Mouse (Mus musculus) ES-E14 (cell line): ENCODE results near the gene Rara. TPM values are rescaled to one million over a fixed set of nuclear protein-coding genes. Genes with fewer than 3 reads are reported as not detected.

Experiments used
- DNase-seq: peaks from one replicate; pipeline ENCODE4 v3.0.0-alpha.2; 2013; ENCODE audit warnings: low read depth, low spot score
- H3K27ac ChIP-seq: 2 replicates; pipeline ENCODE4 v1.5.1; 2012; ENCODE audit warnings: low read depth, mild to moderate bottlenecking, low read length, moderate library complexity, mixed read lengths; ENCODE audit not compliant: poor library complexity, insufficient read depth, severe bottlenecking
- H3K36me3 ChIP-seq: 2 replicates; pipeline ENCODE4 v1.6.1; 2012; ENCODE audit warnings: mild to moderate bottlenecking, low read length, moderate library complexity, mixed read lengths; ENCODE audit not compliant: control insufficient read depth, poor library complexity, insufficient read depth, severe bottlenecking
- H3K4me1 ChIP-seq, 2 experiments: fragments of 150-350 bp in 1 of 2; sonication (generic) in 1 of 2; 2 replicates each; pipeline ENCODE4 v1.6.1; 2012; ENCODE audit warnings: low read length in 2 of 2, mild to moderate bottlenecking in 1 of 2, mixed read lengths in 1 of 2; ENCODE audit not compliant: control insufficient read depth in 2 of 2, insufficient read depth in 2 of 2, poor library complexity in 1 of 2
- H3K4me3 ChIP-seq, 2 experiments: fragments of 150-350 bp in 1 of 2; sonication (generic) in 1 of 2; 2 replicates each; pipeline ENCODE4 v1.5.1; 2012; ENCODE audit warnings: low read length in 2 of 2, low read depth in 1 of 2, mild to moderate bottlenecking in 1 of 2, mixed read lengths in 1 of 2; ENCODE audit not compliant: insufficient read depth in 1 of 2, poor library complexity in 1 of 2, severe bottlenecking in 1 of 2
- H3K9ac ChIP-seq: 2 replicates; pipeline ENCODE4 v1.6.1; 2012; ENCODE audit warnings: low read depth, mild to moderate bottlenecking, low read length, mixed read lengths; ENCODE audit not compliant: poor library complexity, insufficient read depth, severe bottlenecking
- H3K9me3 ChIP-seq: fragments of 150-350 bp; sonication (generic); 2 replicates; pipeline ENCODE4 v1.6.1; 2012; ENCODE audit warnings: low read depth, mild to moderate bottlenecking, low read length; ENCODE audit not compliant: control insufficient read depth, insufficient read depth
- CHD2 ChIP-seq: IDR thresholded peaks from 2 replicates; pipeline ENCODE4 v1.6.1; 2014; ENCODE audit warnings: mild to moderate bottlenecking, low read depth, low read length, inconsistent platforms
- HCFC1 ChIP-seq: IDR thresholded peaks from 2 replicates; pipeline ENCODE4 v1.6.1; 2012; ENCODE audit warnings: low read length, inconsistent platforms, borderline replicate concordance; ENCODE audit not compliant: insufficient read depth
- MAFK ChIP-seq: IDR thresholded peaks from 2 replicates; pipeline ENCODE4 v1.6.1; 2014; ENCODE audit warnings: mild to moderate bottlenecking, low read depth, low read length, inconsistent platforms; ENCODE audit not compliant: insufficient read depth
- ZC3H11A ChIP-seq: IDR thresholded peaks from 2 replicates; pipeline ENCODE4 v1.6.1; 2012; ENCODE audit warnings: low read depth, mild to moderate bottlenecking, inconsistent platforms, low read length, borderline replicate concordance
- ZNF384 ChIP-seq: IDR thresholded peaks from 2 replicates; pipeline ENCODE4 v1.6.1; 2012; ENCODE audit warnings: low read depth, low read length, inconsistent platforms
- in situ Hi-C, 2 experiments: fragments of 600-800 bp; cut with MboI; formaldehyde crosslinking; loops; one replicate each; pipeline ENCODE4 v1.15.1; 2025; ENCODE audit warnings: low sequenced_read_pairs in 2 of 2, inconsistent platforms in 1 of 2; ENCODE audit not compliant: unreplicated experiment in 2 of 2
- total RNA-seq: library from RNA; depleted of rRNA; stranded (reverse); fragments of 300-350 nt; gene quantifications from 2 replicates; pipeline ENCODE4 v1.2.3, GENCODE M21; 2012

Gene Rara
- total RNA-seq, 1 experiment = 25.8 TPM

GRCm38 (mm10) chr11:98968079-98968478 is 40.5 kb downstream of the Rara start:
- no peak for DNase-seq
- TF ChIP-seq HCFC1 (no peak), ZNF384 (no peak), MAFK (no peak), ZC3H11A (no peak), CHD2 (no peak)
- no peaks in the 10 kb centered on the region for H3K9me3 ChIP-seq
- no peak overlapping the region; the same call in 1 of the 2 replicates for H3K27ac ChIP-seq
- in situ Hi-C loops = no loop called here
- H3K36me3 ChIP-seq = peaks cover 58% of the 10 kb centered on the region
- H3K9ac ChIP-seq = no peak overlapping the region
- H3K4me1 ChIP-seq = peaks cover 20 to 41% of the 10 kb centered on the region in 2 experiments; a peak in 3 of 4 replicates
- H3K4me3 ChIP-seq = 0 out of 4 replicates have a peak overlapping the region, but pooled peaks of 1 of the 2 experiments have one; percentile 6

DNA sequence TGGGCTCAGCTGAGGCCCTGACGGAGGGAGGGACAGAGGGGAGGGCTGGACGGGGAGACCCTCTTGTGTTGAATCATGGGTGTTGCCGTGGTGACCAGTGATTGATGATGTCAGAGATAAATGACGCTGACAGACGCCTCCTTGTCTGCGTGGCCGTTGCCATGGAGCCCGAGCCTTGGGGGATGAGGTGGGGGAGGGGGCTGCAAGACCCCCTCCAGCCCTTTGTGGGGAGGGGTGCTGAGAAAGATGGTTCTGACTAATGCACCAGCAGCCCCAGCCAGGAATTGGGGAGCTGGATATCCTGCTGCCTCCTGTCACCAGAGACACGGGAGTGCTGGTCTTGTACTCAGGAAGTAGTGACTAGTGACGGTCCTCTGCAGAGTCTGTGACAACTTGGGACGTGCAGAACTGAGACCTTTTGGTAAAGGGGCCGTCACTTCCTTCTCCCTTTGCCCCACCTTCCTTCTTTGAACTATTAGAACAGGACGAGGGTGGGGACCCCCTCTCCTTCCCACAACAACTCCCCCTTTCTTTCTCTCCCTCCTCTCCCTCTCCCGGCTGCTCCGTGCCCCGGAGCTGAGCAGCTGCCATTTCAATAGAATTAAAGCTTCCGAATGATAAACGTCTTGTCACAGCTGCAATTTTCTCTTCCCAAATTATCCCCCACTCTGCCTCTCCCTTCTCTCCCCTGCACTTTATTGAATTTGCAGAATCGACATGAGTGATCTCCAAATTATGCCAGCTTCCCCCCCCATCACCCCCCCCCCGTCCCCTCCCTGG is 41.3 kb downstream of the Rara start:
- Histone ChIP-seq H3K9ac (no peak overlapping the region), H3K27ac (no peak overlapping the region), H3K4me1 (peaks cover 20 to 41% of the 10 kb centered on the region in 2 experiments; a peak in 3 of 4 replicates), H3K4me3 (no peak overlapping the region), H3K9me3 (no peaks in the 10 kb centered on the region), H3K36me3 (peaks cover 66% of the 10 kb centered on the region)
- no peak for TF ChIP-seq ZNF384
- TF ChIP-seq CHD2 = no peak
- no peak for TF ChIP-seq HCFC1
- TF ChIP-seq MAFK = no peak
- no peak for TF ChIP-seq ZC3H11A
- no peak for DNase-seq
- in situ Hi-C loops = no loop called here

GRCm38 (mm10) chr11:98969496-98969927 is 41.9 kb downstream of the Rara start:
- in situ Hi-C loops = no loop called here
- H3K9ac ChIP-seq = no peak overlapping the region
- H3K27ac ChIP-seq = no peak overlapping the region
- H3K4me3 ChIP-seq = no peak overlapping the region
- no peak for TF ChIP-seq ZNF384
- no peak for TF ChIP-seq MAFK
- no peak for TF ChIP-seq HCFC1
- DNase-seq = no peak
- H3K9me3 ChIP-seq = no peaks in the 10 kb centered on the region
- H3K4me1 ChIP-seq = peaks cover 20 to 41% of the 10 kb centered on the region in 2 experiments; a peak in 3 of 4 replicates
- peaks cover 66% of the 10 kb centered on the region for H3K36me3 ChIP-seq

DNA sequence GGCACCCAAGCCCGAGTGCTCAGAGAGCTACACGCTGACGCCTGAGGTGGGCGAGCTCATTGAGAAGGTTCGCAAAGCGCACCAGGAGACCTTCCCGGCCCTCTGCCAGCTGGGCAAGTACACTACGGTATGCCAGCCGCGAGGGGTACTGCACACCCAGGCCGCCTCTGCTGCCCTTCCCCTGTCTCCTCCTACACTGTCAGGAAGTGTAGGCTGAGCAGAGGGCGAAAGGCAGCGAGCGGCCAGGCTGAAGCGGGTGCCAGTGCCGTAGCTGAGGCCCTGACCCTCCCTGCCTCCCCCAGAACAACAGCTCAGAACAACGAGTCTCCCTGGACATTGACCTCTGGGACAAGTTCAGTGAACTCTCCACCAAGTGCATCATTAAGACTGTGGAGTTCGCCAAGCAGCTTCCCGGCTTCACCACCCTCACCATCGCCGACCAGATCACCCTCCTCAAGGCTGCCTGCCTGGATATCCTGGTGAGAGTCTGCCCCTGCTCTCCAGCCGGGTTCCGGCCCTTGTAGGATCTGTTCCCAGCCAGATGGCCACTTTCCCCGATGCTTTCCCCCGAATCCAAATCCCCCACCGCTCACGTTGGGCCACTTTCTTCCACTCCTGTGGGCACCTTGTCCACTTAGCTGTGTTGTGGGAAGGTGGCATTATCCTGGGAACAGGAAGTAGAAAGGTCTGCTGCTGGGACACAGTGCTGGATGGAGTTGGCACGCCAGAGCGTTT is 42.7 kb downstream of the Rara start:
- Histone ChIP-seq H3K36me3 (peaks cover 66% of the 10 kb centered on the region), H3K4me3 (no peak overlapping the region), H3K9ac (no peak overlapping the region), H3K4me1 (peaks cover 19 to 42% of the 10 kb centered on the region in 2 experiments; a peak in 3 of 4 replicates), H3K27ac (no peak overlapping the region), H3K9me3 (no peaks in the 10 kb centered on the region)
- in situ Hi-C loops = loop anchor here (5.0 kb wide), 2 partner anchors 43 to 53 kb away; partner anchors contain the start of gene Rara (in 1 of the 2)
- no peak for DNase-seq
- TF ChIP-seq CHD2 = no peak
- no peak for TF ChIP-seq MAFK
- no peak for TF ChIP-seq ZC3H11A
